Comparison of ENCODE assay signal across 19 mouse cellular contexts in the genomic region with DNA sequence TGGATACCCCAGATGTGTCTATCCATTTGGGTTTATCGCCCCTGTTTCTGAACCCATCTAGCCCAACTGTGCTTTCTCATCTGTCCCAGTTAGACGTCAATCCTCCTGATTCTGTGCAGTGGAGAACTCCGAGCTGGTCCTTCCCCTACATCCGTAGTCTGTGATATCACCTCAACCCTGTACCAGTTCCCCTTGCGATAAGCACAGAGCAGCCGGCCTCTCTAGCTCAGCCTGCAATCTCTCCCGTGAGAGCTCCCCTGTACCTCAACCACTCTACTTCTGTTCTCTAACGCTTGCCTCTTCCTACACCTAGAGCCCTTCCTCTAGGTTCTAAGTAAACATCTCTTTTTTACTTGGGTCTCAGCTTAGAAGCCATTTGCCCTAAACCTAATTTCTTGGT.
"Had no signal": no experiment of that assay in that cellular context is flagged by ENCODE, and none has a peak within 500 bp of the region (broad histone marks: within the 10 kb centered on the region; RNA-seq: fewer than 3 reads in every experiment).

No protein-coding gene starts in this region.

- H3K4me2 ChIP-seq: limb, embryonic 12.5 days; limb, embryonic 15.5 days; liver, embryonic 11.5 days; lung, embryonic 14.5 days had no signal

- ATAC-seq: intestine, postnatal 0 days; liver, postnatal 0 days; lung, postnatal 0 days had no signal

- H3K27ac ChIP-seq: kidney, postnatal 0 days; limb, embryonic 12.5 days; limb, embryonic 15.5 days; liver, embryonic 14.5 days; macrophage; stomach, postnatal 0 days had no signal

- H3K9ac ChIP-seq: limb, embryonic 12.5 days; limb, embryonic 15.5 days; liver, embryonic 14.5 days; liver, postnatal 0 days; lung, embryonic 14.5 days had no signal

- H3K27me3 ChIP-seq: limb, embryonic 12.5 days; limb, embryonic 15.5 days had no signal

- H3K4me3 ChIP-seq: limb, embryonic 12.5 days; limb, embryonic 15.5 days had no signal

- H3K4me1 ChIP-seq: limb, embryonic 12.5 days had no signal

- DNase-seq: kidney, adult 2 months; kidney, postnatal 36 days; left cerebral cortex, postnatal 4 days; liver, postnatal 0 days; lung, embryonic 14.5 days; midbrain, embryonic 14.5 days; right cerebral cortex, adult 18-20 months; right cerebral cortex, postnatal 14 days; right cerebral cortex, postnatal 4 days; thymus, postnatal 25 days had no signal

- H3K9me3 ChIP-seq: limb, embryonic 12.5 days; limb, embryonic 15.5 days had no signal

- H3K36me3 ChIP-seq: limb, embryonic 12.5 days; limb, embryonic 15.5 days had no signal
